ENCODE assay signal across 9 mouse cellular contexts in the genomic region with DNA sequence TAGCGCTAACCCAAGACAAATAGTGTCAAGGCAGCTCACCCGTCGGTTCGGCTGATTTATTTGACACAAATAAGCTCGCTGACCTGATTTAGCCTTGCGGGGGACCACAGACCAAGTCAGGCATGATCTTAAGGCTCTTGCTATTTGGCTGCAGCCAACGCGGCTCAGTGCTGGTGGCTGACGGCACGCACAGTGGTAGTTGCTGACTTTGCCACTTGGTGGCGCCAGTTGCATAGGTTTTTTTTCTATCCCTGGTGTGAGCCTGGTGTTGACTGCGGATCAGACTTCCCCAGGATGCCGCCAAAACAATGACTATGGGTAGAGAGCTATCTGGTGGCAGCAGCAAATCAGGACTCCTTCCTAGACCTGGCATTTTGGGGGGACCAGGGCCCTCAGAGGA. TPM values are rescaled to one million over a fixed set of nuclear protein-coding genes. Genes with fewer than 3 reads are reported as not detected.
DNase-seq lines count a peak whose midpoint lies in the region; ATAC-seq and TF ChIP-seq lines count a peak whose summit lies in the region.
"Had no signal": no experiment of that assay in that cellular context is flagged by ENCODE, and none has a peak within 500 bp of the region (broad histone marks: within the 10 kb centered on the region; RNA-seq: fewer than 3 reads in every experiment).

No protein-coding gene starts in this region.

- peaks cover 1 to 3% of the 10 kb centered on the region in 2 experiments; a peak in 1 of 4 replicates for H3K4me1 ChIP-seq in ES-E14 (ENCODE audit: control insufficient read depth in 2 of 2, insufficient read depth in 2 of 2, low read length in 2 of 2, poor library complexity in 1 of 2)
- peaks cover under 1% of the 10 kb centered on the region; the same call in 1 of the 2 replicates for H3K4me1 ChIP-seq in forebrain, postnatal 0 days (ENCODE audit: insufficient read depth)
- H3K4me1 ChIP-seq in lung, embryonic 14.5 days (ENCODE audit: insufficient read depth): peaks cover under 1% of the 10 kb centered on the region; the same call in 1 of the 2 replicates

- DNase-seq in ES-E14 (ENCODE audit: low read depth, low spot score): peak; percentile 36
- peak; percentile 90 to 94 for DNase-seq in cerebellum, adult 18-20 months
- DNase-seq in forebrain, postnatal 0 days: peak; percentile 95
- DNase-seq in heart, postnatal 4 days: peak; percentile 93
- peak; percentile 86 to 92 for DNase-seq in layer of hippocampus, adult 2 months (ENCODE audit: low spot score in 2 of 2)
- peak; percentile 97 for DNase-seq in lung, embryonic 14.5 days
- DNase-seq in ovary, postnatal 10 days (ENCODE audit: low spot score): peak; percentile 67
- DNase-seq in thymus, postnatal 14 days: peak; percentile 83

- no peaks in the 10 kb centered on the region for H3K27me3 ChIP-seq in forebrain, postnatal 0 days (ENCODE audit: insufficient read depth, low read length)
- peaks cover 16% of the 10 kb centered on the region; the same call in 1 of the 2 replicates for H3K27me3 ChIP-seq in lung, embryonic 14.5 days (ENCODE audit: insufficient read depth, low read length)

- peak overlapping the region; percentile 40 for H3K4me2 ChIP-seq in forebrain, postnatal 0 days (ENCODE audit: low read depth)
- peak overlapping the region; percentile 44; the same call in 1 of the 2 replicates for H3K4me2 ChIP-seq in lung, embryonic 14.5 days

- ATAC-seq in forebrain, postnatal 0 days: peak; percentile 95
- peak; percentile 86 for ATAC-seq in lung, embryonic 14.5 days (ENCODE audit: insufficient read depth)

- WGBS in forebrain, postnatal 0 days: 3% methylated on average over 13 of the region's 13 CpGs
- 1% methylated on average over 13 of the region's 13 CpGs for WGBS in lung, embryonic 14.5 days

- H3K9me3 ChIP-seq in ES-E14 (ENCODE audit: control insufficient read depth, insufficient read depth, low read depth, low read length): no peaks in the 10 kb centered on the region
- H3K9me3 ChIP-seq in forebrain, postnatal 0 days (ENCODE audit: low read length): no peaks in the 10 kb centered on the region
- no peaks in the 10 kb centered on the region for H3K9me3 ChIP-seq in lung, embryonic 14.5 days (ENCODE audit: low read depth, low read length)
- H3K9me3 ChIP-seq: megakaryocyte, embryonic 14.5 days had no signal

- no peak overlapping the region for H3K4me3 ChIP-seq in ES-E14 (ENCODE audit: insufficient read depth in 1 of 2, low read depth in 1 of 2, low read length in 2 of 2, poor library complexity in 1 of 2, severe bottlenecking in 1 of 2)
- H3K4me3 ChIP-seq in forebrain, postnatal 0 days (ENCODE audit: low read depth, low read length): no peak overlapping the region
- H3K4me3 ChIP-seq in layer of hippocampus, adult 2 months: no peak overlapping the region
- H3K4me3 ChIP-seq in lung, embryonic 14.5 days (ENCODE audit: low read depth, low read length): no peak overlapping the region
- H3K4me3 ChIP-seq: megakaryocyte, embryonic 14.5 days had no signal

- in situ Hi-C loops in ES-E14 (cut with MboI; ENCODE audit: low sequenced_read_pairs in 2 of 2, unreplicated experiment in 2 of 2): loop anchor here in 1 of 2 experiments (10.0 kb wide), 1 partner anchor 496 kb away; no protein-coding TSS in a partner anchor

- H3K36me3 ChIP-seq in ES-E14 (ENCODE audit: control insufficient read depth, insufficient read depth, low read length, poor library complexity, severe bottlenecking): no peaks in the 10 kb centered on the region
- H3K36me3 ChIP-seq in forebrain, postnatal 0 days (ENCODE audit: insufficient read depth): peaks cover 6% of the 10 kb centered on the region
- H3K36me3 ChIP-seq in lung, embryonic 14.5 days (ENCODE audit: insufficient read depth): no peaks in the 10 kb centered on the region

- peak; percentile 97 for TF ChIP-seq CTCF in forebrain, postnatal 0 days (IDR thresholded peaks at IDR 0.05; ENCODE audit: low read depth)
- TF ChIP-seq CTCF in layer of hippocampus, adult 2 months (conservative IDR thresholded peaks at IDR 0.05): peak; percentile 97
- TF ChIP-seq CTCF in lung, embryonic 14.5 days (IDR thresholded peaks at IDR 0.05; ENCODE audit: low read depth): peak; percentile 94

- H3K9ac ChIP-seq in ES-E14 (ENCODE audit: insufficient read depth, low read depth, low read length, poor library complexity, severe bottlenecking): 0 out of 2 replicates have a peak overlapping the region, but pooled peaks have one; percentile 17
- H3K9ac ChIP-seq in forebrain, postnatal 0 days: no peak overlapping the region
- H3K9ac ChIP-seq in lung, embryonic 14.5 days: no peak overlapping the region

- H3K27ac ChIP-seq in ES-E14 (ENCODE audit: insufficient read depth, low read depth, low read length, poor library complexity, severe bottlenecking): no peak overlapping the region
- no peak overlapping the region for H3K27ac ChIP-seq in forebrain, postnatal 0 days (ENCODE audit: low read depth, low read length)
- H3K27ac ChIP-seq in layer of hippocampus, adult 2 months: no peak overlapping the region
- H3K27ac ChIP-seq in lung, embryonic 14.5 days (ENCODE audit: low read depth): no peak overlapping the region

TF ChIP-seq in ES-E14, 5 proteins besides CTCF, POLR2A, EP300 and RAD21:
- TF ChIP-seq ZNF384 (IDR thresholded peaks at IDR 0.05; ENCODE audit: low read depth, low read length) (peak; percentile 99), CHD2 (IDR thresholded peaks at IDR 0.05; ENCODE audit: low read depth, low read length) (no peak), MAFK (IDR thresholded peaks at IDR 0.05; ENCODE audit: insufficient read depth, low read depth, low read length) (0 out of 2 replicates have a peak, but pooled peaks have one; percentile 36), ZC3H11A (IDR thresholded peaks at IDR 0.05; ENCODE audit: borderline replicate concordance, low read depth, low read length) (peak; percentile 45)
TF ChIP-seq in ES-E14: peak in this region for 3.

RNA-seq across cellular contexts. Expression of a gene that starts 24.0 kb away (rescaled TPM):
- 11.6 and 15.4 TPM in 2 replicates for total RNA-seq in ES-E14 (2012; rRNA removed)
- total RNA-seq in forebrain, postnatal 0 days (2014; rRNA removed): 22.4 and 31.2 TPM in 2 replicates
- polyA plus RNA-seq in forebrain, postnatal 0 days (2015; fragmentation: Nextera tagmentation; extraction: Ambion mirVana): 15.5 and 19.1 TPM in 2 replicates
- 1 to 10 TPM; 5.8 to 6.3 TPM for total RNA-seq in heart, postnatal 4 days (2021)
- total RNA-seq in layer of hippocampus, adult 2 months (2021): 10 to 100 TPM; 13.8 to 14.5 TPM
- polyA plus RNA-seq in lung, embryonic 14.5 days (2014; fragmentation: Nextera tagmentation; extraction: Ambion mirVana): 9.7 and 9.9 TPM in 2 replicates

RNA-seq across cellular contexts. Expression of a gene that starts 24.1 kb away (rescaled TPM):
- total RNA-seq in ES-E14 (2012; rRNA removed): 7.9 and 13.4 TPM in 2 replicates
- 61.6 and 87.8 TPM in 2 replicates for total RNA-seq in forebrain, postnatal 0 days (2014; rRNA removed)
- 10.1 and 12.4 TPM in 2 replicates for polyA plus RNA-seq in forebrain, postnatal 0 days (2015; fragmentation: Nextera tagmentation; extraction: Ambion mirVana)
- total RNA-seq in heart, postnatal 4 days (2021): 1 to 10 TPM; 2.5 to 2.9 TPM
- 10 to 100 TPM; 68.1 to 71.9 TPM for total RNA-seq in layer of hippocampus, adult 2 months (2021)
- 3.0 and 3.4 TPM in 2 replicates for polyA plus RNA-seq in lung, embryonic 14.5 days (2014; fragmentation: Nextera tagmentation; extraction: Ambion mirVana)

Comparison
In these comparisons a context has a peak if more than half of its experiments do, and no peak if none do; other contexts are left out.
1. DNase-seq: peak in every context shown above with its lines; median percentile 97 in lung, embryonic 14.5 days; 95 in forebrain, postnatal 0 days; 93 in heart, postnatal 4 days; 92 in cerebellum, adult 18-20 months; 89 in layer of hippocampus, adult 2 months; 83 in thymus, postnatal 14 days; 67 in ovary, postnatal 10 days; 36 in ES-E14.